Mouse (Mus musculus) heart, postnatal 10 days (tissue): ENCODE measurements around the gene Ush1c. TPM values are rescaled to one million over a fixed set of nuclear protein-coding genes. Genes with fewer than 3 reads are reported as not detected.
A peak's percentile ranks its signal among the peaks of the same experiment; 100 is the strongest.

Experiments
- DNase-seq, 2 experiments: peaks; one replicate each; pipeline ENCODE4 v3.0.0; 2021
- intact Hi-C: fragments of 180-260 bp; cut with DNase I; formaldehyde crosslinking; loops from one replicate; pipeline ENCODE4 v1.15.1; 2025
- total RNA-seq, 2 experiments: library from RNA; stranded (reverse); gene quantifications; 2 replicates each; pipeline ENCODE4 v1.2.3; 2021

The Ush1c gene
- 10 to 100 TPM; 12.2 to 12.8 TPM for total RNA-seq

DNA sequence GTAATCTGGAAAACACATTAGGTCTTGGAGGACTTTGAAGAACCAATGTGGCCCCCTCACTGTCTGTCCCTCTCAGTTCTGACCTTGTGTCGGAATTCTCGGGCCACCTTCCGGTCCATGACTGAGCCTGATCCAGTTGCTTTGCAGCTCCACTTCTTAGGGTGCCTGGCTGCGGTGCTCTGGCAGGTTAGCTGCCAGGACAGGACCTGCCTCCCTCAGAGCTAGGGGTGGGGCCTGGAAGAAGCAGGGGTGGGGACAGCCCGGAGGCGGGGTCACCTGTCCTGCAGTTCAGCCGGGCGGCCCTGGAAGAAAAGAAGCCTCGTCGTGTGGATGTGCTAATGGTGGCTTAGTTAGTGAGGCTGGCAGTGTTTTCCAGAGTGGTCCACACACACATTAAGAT is at the start of gene Ush1c:
Gene Ush1c, minus strand, starts transcription at position 158 of the 400 bp plus-strand sequence.
- intact Hi-C loops = no loop called here
- peak; percentile 25 to 40 for DNase-seq

DNA sequence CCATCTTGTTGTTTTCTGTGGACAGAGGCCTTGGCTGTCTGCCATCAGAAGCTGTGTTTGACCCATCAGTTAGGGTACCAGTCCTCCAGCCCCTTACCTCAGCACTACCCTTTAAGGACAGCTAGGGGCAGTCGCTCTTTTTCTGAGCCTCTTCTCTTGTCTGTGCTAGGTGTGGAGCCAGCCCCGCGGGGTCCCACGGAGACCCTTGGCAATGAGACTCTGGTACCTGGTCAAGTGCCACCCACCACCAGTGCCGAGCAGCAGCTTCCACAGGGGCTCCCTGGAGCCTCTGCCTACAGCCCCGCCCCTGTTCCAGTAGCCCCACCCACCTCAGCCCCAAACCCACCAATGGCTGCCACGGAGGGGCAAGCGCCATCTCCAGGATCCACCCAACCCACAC is 48.7 kb upstream of the Ush1c start:
- DNase-seq = no peak
- intact Hi-C loops = no loop called here

DNA sequence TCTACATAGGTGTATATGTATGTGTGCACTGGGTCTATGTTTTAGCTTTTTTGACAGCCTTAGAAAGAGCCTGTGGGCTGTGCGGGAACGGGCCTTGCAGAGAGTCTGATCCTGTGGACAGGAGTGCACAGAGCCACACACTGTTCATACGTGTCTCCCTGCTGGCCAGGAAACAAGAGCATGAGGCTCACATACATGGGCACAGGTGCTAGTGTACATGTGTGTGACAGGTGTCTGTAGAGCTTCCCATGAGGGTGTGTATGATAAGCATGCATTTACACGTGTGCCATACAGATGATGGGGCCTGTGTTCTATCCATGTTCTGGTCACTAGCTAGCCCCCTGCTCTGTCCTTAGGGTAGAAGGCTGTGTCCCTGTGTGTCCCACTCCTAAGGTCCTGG is 48.1 kb upstream of the Ush1c start:
- intact Hi-C loops = no loop called here
- DNase-seq = no peak

DNA sequence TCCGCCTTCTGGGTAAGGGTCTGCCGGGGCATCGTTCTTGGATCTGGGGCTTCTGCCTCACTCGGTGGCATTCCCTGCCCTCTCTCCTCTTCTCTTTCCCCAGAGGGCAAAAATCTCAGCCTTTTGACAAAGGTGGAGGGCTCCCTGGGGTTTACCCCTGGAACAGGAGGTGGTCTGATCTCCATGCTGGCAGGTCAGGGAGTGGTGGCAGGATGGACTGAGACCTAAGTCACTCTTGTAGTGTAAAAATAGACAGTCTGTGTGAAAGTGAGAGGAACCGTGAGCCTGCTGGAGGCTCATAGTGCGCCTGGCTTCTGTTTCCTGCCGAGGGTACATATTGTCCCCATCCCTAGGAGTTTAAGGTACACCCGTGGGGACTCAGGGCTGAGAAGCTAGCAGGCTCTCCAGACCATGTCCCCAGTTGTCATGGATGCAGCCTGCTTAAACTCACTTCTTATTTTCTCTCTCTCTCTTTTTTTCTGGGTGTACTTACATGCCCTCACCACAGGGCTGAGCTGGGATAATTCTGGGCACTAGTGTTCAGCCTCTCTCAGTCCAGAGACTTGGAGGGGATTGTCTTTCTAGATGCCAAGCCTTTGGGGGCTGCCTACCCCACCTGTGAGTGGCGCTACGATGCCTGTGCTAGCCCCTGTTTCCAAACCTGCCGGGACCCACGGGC is 47.0 kb upstream of the Ush1c start:
- intact Hi-C loops = no loop called here
- DNase-seq = no peak

DNA sequence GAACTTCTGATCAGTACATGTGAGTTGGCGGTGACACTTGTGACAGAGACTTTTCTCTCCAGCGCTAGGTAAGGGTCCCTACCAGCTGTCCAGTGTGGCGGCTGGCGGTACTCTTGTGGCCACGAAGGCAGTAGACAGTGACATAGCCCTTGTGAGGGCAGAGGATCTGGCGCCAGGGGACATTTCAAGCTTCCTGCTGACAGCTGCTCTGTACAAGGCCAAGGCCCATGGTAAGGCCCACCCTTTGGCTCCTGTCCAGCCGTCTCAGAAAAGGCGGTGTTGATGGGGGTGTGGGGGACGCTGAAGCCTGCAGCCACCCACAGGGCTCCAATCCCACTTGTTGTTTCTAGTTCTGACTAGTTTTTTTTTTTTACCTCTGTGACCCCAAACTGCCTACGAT is 45.4 kb upstream of the Ush1c start:
- DNase-seq = peak; percentile 44 to 51
- intact Hi-C loops = no loop called here

DNA sequence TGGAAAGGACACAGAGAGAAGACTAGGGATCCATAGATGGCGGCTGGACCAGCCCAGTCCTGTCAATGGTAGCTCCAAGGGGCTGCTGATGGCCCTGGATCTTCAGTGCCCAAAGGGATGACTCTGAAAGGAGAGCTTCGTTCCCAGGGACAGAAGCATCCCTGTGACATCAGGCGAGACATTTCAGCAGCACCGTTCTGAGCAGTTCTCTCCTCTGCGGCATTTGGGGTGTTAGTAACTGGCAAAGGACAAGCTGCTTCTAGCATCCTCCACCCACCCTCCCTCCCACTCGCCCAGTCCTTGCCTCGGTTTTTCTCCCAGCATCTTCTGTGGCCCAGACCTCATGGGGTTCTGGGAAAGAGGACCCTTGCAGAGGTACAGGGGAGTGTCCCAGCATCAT is 44.0 kb upstream of the Ush1c start:
- intact Hi-C loops = no loop called here
- no peak for DNase-seq

DNA sequence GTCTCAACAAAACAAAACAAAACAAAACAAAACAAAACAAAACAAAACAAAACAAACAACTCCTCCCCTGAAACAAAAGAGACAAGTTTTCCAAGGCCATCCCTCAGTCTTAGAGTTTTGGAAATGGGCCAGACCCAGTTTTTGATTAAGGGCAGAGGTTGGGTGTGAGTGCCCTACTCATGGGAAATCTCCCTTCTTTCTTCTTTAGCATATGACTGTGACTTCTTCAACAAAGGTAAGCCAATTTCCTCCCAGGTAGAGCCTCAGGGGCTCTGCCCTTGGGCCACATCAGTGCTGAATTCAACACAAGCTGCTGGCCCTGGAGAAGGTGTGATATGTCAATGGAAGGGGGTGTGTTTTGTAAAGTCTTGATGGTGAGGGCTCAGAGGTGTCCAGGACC is 42.6 kb upstream of the Ush1c start:
- no peak for DNase-seq
- intact Hi-C loops = loop anchor here (2.0 kb wide), 2 partner anchors 96 to 326 kb away; partner anchors contain the start of gene Myod1

DNA sequence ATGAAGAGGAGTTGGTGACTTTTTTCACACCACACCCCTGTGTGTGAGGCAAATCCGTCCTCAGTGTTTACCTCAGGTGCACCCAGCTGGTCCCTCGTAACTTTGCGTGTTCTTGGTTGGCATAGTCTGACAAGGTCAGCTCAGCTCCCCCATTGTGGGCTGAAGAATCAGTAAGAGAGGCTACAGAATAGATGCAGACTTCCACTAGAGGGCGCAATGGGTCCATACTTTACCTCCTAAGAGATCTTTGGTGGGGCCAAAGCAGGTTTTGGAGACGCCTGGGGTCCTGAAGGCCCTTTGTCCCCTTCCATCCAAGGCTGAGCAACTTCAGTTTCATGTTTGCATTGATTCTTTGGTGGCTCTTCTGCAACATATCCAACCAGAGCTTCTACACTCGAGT is 41.6 kb upstream of the Ush1c start:
- DNase-seq = peak; percentile 57 to 70
- intact Hi-C loops = loop anchor here (2.0 kb wide), 2 partner anchors 97 to 327 kb away; partner anchors contain the start of gene Myod1

DNA sequence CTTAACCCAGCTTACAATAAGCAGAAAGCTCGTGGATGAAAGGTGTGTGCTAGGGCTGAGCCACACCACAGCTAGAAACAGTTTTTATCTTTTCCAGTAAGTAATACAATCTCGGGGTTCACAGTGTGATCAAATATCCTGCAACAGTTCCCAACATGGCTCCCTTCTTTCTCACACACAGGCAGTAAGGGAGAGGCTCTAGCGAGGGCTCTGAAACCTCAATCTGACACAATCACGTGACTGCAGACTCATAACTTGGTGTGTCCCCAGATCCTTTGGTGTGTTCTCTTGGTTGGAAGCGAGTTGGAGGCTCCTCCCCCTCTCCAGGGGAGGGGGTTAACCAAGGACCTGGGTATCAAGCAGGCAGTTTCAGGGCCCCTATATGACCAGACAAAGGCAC is 37.9 kb upstream of the Ush1c start:
- no peak for DNase-seq
- intact Hi-C loops = no loop called here

DNA sequence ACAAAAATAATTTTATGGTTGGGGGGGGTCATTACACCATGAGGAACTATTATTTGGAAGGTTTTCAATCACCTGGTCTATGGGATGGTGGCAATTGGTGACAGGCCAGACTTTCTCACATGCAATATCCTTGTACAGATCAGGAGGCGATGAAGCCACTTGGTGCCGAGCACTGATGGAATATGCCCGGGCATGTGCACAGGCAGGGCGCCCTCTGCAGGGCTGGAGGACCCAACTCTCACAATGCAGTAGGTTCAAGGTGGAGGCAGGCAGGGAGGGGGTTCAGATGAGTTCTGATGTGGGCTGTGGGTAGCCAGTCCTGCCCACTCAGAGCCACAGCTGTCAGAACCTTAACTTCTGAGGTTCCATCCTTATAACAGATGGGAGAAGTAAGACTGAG is 13.5 kb upstream of the Ush1c start:
- DNase-seq = no peak
- intact Hi-C loops = no loop called here

DNA sequence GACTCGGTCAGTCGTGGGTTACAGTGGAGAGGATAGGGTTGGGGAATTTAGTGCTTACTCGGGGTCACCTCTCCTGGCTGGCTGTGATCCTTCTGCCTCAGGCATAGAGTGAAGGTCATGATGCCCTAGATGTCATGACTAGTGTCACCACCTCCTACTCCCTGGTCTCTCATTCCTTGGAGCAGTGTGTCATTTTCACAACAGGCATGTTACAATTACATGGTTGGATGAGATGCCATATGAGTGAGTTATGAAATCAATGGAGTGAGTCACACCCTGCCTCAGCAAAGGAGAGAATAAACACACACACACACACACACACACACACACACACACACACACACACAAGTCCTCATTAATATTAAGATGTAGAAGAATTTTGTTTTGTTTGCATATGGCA is 9.3 kb upstream of the Ush1c start:
- intact Hi-C loops = no loop called here
- no peak for DNase-seq

DNA sequence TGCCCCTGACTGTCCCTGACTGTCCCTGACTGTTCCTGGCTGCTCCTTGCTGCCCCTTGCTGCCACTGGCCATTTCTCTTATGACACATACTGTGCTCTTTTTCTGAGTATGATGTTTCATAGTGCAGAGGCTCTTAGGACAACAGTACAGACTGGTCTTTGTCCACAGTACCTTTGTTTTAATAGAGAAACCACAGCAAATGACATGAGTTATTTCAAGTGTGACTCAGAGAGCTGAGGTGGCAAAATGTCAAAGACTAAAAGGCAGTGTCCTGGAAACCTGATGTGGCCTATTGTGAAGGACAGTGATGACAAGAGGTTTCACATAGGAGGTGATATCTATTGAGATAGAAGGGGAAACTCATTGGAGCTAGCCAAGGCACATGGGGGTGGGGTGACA is 8.6 kb upstream of the Ush1c start:
- intact Hi-C loops = no loop called here
- DNase-seq = no peak

DNA sequence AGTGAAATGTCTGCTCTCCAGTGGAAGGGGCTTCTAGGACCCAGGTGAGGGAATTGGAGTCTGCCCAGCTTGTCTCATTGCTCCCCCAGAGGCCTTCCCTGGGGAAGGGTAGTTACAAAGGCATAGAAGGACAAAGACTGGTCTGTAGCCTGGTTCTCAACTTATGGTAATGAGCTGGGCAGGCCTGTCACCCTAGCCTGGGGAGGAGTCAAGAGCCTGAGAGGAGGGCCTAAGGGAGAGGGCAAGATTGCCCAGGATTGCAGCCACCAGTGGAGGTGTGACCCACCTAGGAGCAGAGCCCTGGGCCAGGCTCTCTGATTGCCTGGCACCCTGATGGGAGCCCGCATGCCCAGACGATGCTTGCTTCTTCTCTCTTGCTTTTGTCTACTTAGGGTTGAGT is 2.4 kb upstream of the Ush1c start, which contains the start of gene Otog:
Gene Otog, plus strand, starts transcription at position 292 of the 400 bp plus-strand sequence.
- DNase-seq = no peak

DNA sequence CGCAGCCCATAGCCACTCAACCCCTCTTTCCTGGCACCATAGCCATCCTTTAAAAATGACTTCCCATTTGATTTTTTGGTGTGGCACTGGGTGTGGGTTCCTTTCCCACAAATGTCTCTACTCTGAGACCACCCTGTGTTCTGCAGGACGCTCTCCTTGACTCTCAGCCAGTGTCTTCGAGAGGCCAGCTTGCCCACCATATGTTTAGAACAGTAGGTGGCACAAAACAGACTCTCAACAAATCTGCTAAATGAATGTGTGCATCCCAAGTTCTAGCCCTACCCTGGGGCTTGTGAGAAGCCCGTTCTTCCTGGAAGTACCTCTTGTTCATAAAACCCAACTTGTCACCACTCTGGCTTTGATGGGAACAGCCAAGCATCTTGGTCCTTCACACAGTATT is 1.8 kb upstream of the Ush1c start:
- intact Hi-C loops = no loop called here
- no peak for DNase-seq

More for the DNA sequence above, 2.4 kb upstream of the Ush1c start, which contains the start of gene Otog:
- intact Hi-C loops = no loop called here

DNA sequence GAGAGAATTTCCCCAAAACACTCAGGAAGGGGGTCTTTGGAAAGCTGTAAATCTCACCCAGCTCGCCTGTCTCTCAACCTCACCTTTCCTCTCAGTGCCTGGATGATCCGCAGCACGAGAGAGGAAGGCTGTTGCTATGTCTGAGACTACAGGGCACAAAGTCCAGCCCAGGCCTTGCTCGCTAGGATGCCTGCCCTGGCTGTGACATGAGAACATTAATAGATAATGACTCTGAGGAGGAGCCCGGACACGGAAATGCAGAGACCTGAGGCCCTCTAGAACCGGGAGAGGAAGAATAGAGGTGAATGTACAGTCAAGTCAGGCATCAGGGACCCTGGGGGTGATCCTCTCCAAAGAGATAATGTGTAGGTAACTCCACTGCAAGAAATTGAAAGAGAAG is 1.1 kb downstream of the Ush1c start:
- DNase-seq = peak in 1 of 2 experiments; percentile 18
- intact Hi-C loops = no loop called here

DNA sequence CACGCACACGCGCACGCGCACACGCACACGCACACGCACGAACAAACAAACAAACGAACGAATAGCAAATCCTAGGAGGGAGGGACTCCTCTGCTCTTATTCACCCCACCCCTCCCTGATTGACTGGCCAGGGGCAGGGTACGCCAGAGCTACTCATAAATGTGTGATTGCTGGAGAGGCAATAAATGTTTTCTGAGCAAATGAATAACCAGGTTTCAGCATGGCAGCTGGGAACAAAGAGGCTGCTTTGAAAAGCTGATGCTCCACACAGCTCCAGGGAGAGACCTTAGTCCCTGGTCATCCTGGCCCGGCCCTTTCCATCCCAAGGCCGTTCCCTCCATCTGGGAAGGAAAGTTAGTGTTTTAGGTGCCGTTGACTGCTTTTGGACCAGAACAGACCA is 1.9 kb downstream of the Ush1c start:
- intact Hi-C loops = no loop called here
- DNase-seq = no peak

DNA sequence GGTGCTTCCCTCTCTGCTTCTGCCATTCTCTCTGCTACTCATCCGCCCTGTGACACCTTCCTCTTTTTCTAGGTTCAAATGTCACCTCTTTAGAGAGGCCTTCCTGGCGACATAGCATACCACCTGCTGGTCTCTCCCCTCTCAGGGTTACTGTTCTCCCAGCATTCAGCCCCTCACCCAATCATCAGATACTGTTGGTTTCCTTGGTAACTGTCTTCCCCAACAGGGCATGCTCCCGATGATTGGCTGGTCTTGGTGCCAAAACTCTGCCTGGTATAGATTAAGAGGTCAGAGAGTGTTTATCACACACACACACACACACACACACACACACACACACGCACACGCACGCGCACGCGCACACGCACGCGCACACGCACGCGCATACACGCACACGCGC is 2.4 kb downstream of the Ush1c start:
- intact Hi-C loops = no loop called here
- DNase-seq = no peak

DNA sequence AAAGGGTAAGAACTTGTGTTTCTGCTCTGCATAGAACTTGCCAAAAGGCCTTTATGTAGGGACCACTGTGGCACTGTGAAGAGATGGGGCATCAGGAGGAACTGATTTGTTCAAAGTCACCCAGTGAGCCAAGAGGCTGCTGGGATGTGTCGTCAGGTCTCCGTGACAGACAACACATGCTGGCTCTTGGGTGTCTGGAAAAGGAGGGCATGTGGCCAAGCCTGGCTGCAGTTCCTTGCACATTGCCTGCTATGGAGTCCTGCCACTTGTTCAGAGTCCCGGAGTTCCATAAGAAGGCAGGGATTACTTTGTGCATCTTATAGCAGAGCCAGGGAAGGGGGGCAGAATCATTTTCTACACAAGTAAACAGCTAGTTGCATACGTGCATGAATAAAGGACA is 11.4 kb downstream of the Ush1c start:
- intact Hi-C loops = loop anchor here (2.0 kb wide), 1 partner anchor 130 kb away; no protein-coding TSS in a partner anchor
- DNase-seq = peak; percentile 87 to 89

DNA sequence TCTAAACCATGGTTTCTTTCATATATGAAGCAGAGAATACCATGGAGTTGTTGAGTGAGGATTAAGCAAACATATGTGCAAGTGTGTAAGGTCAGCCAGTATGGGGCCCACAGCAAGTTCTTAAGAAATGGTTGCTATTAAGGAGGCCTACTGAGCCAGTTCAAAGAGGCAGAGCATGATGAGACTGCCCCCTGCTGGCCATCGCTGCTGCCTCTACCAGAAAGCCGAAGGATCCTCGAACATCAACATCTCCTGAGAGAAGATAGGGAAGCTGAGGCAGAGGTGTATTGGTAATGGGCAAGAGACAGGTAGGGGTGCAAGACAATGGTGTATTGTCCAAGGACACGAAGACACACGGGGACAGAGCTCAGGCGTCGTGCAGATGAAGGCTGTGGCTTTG is 12.1 kb downstream of the Ush1c start:
- intact Hi-C loops = loop anchor here (2.0 kb wide), 1 partner anchor 129 kb away; no protein-coding TSS in a partner anchor
- peak; percentile 16 to 47 for DNase-seq

DNA sequence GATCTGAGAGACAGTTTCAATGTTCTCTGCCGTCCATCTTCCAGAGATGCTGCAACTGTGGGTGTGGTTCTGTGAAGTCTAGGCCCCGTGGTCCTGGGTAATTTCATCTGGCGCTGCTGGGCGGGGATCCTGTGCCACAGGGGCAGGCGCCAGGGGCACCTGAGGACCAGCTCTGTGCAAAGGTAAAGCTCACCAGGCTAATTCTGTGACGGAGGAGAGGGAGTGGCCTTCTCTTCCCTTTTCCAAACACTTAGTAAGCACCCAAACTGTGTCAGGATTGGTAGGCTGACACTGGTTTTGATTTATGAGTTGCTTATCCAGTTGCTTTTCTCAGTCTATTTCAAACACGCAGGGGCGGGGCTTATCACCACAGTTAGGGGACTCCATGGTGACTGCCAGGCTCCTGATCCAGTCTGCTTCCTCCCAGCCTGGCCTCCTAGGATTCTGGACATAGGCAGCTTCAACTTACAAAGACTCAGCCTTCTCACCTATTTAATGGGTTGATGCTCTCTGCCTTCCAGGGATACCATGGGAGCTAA is 17.6 kb downstream of the Ush1c start:
- DNase-seq = no peak
- intact Hi-C loops = no loop called here

DNA sequence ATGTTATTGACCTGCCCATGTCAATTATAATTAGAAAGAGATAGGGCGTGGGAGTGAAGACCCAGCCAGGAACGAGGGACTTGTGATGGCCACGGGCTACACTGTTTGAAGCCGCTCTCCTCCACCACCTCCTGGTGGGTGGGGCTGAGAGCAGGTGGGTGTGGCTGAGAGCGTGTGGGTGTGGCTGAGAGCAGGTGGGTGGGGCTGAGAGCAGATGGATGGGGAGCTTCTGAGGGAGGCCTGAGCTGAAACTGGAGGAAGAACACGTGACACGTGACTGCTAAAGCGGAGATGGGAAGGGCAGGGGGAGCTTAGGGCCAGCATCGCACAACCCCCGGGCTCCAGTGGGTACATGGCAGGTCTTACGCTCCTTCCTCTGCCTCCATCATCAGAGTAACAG is 19.9 kb downstream of the Ush1c start:
- DNase-seq = no peak
- intact Hi-C loops = no loop called here

DNA sequence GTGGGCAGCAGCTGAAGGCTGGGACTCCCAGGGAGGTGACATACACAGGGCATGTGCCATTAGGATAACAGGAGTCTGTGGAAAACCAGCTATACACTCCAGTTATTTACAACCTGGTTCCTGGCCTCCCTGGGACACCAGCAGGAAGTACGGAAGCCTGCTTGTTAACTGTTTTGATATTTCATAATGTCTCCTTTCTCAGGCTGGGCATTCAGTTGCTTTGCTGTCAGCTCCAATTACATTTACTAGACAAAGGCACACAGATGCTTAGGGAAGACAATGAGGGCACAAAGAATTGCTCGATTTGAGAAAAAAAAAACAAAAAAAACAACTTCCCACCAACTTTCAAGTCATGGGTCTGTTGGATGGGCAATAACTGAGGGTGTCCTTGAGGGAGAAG is 21.8 kb downstream of the Ush1c start:
- DNase-seq = no peak
- intact Hi-C loops = no loop called here

DNA sequence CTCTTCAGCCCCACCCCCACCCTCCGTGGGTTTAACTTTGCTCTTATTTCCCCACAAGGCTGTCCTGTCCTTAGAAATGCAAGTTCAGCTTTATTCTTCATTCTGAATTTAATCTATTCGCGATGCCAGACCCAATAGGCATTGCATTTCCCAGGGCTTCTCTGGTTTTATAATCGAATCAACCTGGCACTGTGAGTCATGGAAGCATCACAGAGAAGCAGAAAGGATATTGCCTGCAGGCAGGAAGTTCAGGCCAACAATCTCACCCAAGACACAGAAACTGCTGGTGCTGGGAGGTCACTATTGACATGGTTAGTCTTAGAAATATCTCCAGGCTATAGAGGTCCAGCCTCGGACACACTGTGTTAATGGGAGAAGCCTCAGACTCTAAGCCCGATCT is 28.0 kb downstream of the Ush1c start:
- intact Hi-C loops = no loop called here
- no peak for DNase-seq
